Mouse (Mus musculus): ENCODE results near the gene 1810009A15Rik.
"Not testable (repeated sequence)": the region's sequence is repeated elsewhere in the genome, so short reads cannot be mapped to it uniquely, and the experiment has no call there.

- TF ChIP-seq CTCF, EP300 (IDR thresholded peaks at IDR 0.05; ENCODE audit: low read depth): not testable (repeated sequence)
Observed at GRCm38 (mm10) chr19:8897211-8897864, 8.7 kb downstream of the 1810009A15Rik start.

Data from liver, embryonic 14.5 days (tissue).